Mouse (Mus musculus) kidney, postnatal 0 days (tissue): Measurements from ENCODE around the gene Cd47. TPM values are rescaled to one million over a fixed set of nuclear protein-coding genes. Genes with fewer than 3 reads are reported as not detected.

ENCODE experiments used
- ATAC-seq: fragments of 200-750 bp; cut with Nextera tagmentation; replicated peaks from 2 replicates; pipeline ENCODE4 v1.8.0; 2017; ENCODE audit warnings: low read depth, moderate number of reproducible peaks, moderate TSS enrichment, moderate library complexity; ENCODE audit not compliant: low FRiP score
- DNase-seq: peaks from one replicate; pipeline ENCODE4 v3.0.0-alpha.2; 2016; ENCODE audit warnings: low spot score
- H3K27ac ChIP-seq: fragments of 300-500 bp; sonication (generic); 2 replicates; pipeline ENCODE4 v1.5.1; 2014; ENCODE audit warnings: mild to moderate bottlenecking
- H3K27me3 ChIP-seq: fragments of 300-500 bp; sonication (generic); 2 replicates; pipeline ENCODE4 v1.6.1; 2014; ENCODE audit warnings: low read length, mixed read lengths; ENCODE audit not compliant: insufficient read depth
- H3K36me3 ChIP-seq: fragments of 300-500 bp; sonication (generic); 2 replicates; pipeline ENCODE4 v1.6.1; 2014; ENCODE audit warnings: low read length, mixed read lengths; ENCODE audit not compliant: insufficient read depth
- H3K4me1 ChIP-seq: fragments of 300-500 bp; sonication (generic); replicated peaks from 2 replicates; pipeline ENCODE4 v1.6.1; 2014; ENCODE audit warnings: antibody characterized with exemption, low read length, mixed read lengths; ENCODE audit not compliant: insufficient read depth
- H3K4me2 ChIP-seq: fragments of 300-500 bp; sonication (generic); 2 replicates; pipeline ENCODE4 v1.6.1; 2014; ENCODE audit warnings: mild to moderate bottlenecking, low read length, moderate library complexity, mixed read lengths
- H3K4me3 ChIP-seq: fragments of 300-500 bp; sonication (generic); replicated peaks from 2 replicates; pipeline ENCODE4 v1.5.1; 2014; ENCODE audit warnings: low read depth, low read length
- H3K9ac ChIP-seq: fragments of 300-500 bp; sonication (generic); 2 replicates; pipeline ENCODE4 v1.6.1; 2014; ENCODE audit warnings: low read depth, low read length
- H3K9me3 ChIP-seq: fragments of 300-500 bp; sonication (generic); replicated peaks from 2 replicates; pipeline ENCODE4 v1.6.1; 2016; ENCODE audit warnings: low read length, inconsistent platforms, mixed read lengths
- CTCF ChIP-seq: IDR thresholded peaks from 2 replicates; pipeline ENCODE4 v1.5.1; 2016; ENCODE audit warnings: antibody characterized with exemption, low read depth, mild to moderate bottlenecking, moderate library complexity
- WGBS: fragments of 180-500 bp; shearing (Covaris S2); extraction: QIAGEN DNeasy Blood & Tissue Kit; methylation state at CpG from one replicate; pipeline ENCODE4 v1.1.7; 2014; 5-methylcytosine and 5-hydroxymethylcytosine counted together
- polyA plus RNA-seq: library from polyadenylated mRNA; unstranded; fragments of >200 nt; fragmentation: Nextera tagmentation; extraction: Ambion mirVana; gene quantifications from 2 replicates; pipeline ENCODE4 v1.2.1, GENCODE M21; 2015

Cd47 gene
- polyA plus RNA-seq, 1 experiment from 2014 or later, result 95.6 TPM

DNA sequence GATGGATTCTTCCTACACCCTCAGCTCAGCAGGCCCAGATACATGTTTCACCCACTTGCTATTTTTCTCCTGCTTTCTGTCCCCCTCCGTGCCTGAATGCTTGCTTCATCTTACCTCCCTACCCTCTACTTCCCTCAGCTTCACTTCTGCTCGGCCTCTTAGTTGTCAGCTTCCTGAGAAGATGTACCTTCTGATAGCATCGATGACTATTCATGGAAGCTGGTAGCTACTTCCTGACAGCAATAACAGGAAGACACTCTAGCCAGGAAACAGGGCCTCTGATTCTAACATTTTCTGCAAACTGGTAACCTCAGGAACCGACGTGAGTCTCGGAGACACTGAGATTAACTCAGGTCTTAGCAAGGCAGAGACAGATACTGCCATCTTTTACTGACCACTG lies 1.5 kb upstream of the Cd47 start:
- 76% methylated on average over 6 of the region's 6 CpGs for WGBS
- Histone ChIP-seq H3K27ac (peak overlapping the region; percentile 3; the same call in 1 of the 2 replicates), H3K27me3 (no peaks in the 10 kb centered on the region), H3K4me2 (no peak overlapping the region), H3K9me3 (no peaks in the 10 kb centered on the region), H3K9ac (no peak overlapping the region), H3K4me1 (peaks cover 4% of the 10 kb centered on the region; the same call in 1 of the 2 replicates), H3K4me3 (no peak overlapping the region), H3K36me3 (no peaks in the 10 kb centered on the region)
- peak; percentile 28 for DNase-seq
- TF ChIP-seq CTCF, result no peak
- no peak for ATAC-seq

DNA sequence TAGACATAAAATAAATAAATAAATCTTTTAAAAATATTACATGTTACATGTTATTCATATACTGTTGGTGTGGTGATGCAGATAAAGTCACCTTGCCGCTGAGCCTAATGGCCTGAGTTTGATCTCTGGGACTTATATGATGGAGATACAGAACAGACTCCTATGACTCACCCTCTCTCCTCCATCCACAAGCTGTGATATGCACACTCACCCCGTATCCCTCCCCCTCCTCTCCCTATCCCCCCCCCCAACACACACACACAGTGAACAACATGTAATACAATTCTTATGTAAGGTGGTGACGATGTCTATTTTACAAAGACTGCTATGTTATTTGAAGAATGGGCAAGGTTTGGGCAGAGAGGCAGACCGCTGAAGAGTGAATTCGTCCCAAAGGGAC lies 663 bp downstream of the Cd47 start:
- TF ChIP-seq CTCF, result no peak
- no peak overlapping the region for H3K27ac ChIP-seq

DNA sequence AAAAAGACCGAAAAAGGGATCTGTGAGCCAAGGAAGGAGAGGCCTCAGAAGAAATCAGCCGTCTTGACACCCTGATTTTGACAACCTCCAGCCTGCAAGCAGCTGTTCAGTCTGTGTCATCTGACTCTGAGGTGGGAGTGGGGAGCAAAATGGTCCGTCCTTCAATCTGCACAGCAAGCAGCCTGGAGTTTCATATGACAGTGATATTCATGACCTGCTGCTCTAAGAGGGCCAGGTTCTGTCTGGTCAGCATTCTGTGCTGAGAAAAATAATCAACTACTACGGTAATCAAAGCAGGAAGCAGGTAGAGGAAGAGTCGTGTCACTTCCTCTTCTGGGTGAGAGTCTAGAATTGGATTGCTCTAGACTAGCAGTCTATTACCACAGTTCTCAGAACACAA lies 1.1 kb downstream of the Cd47 start:
- 33% methylated on average over 5 of the region's 5 CpGs for WGBS
- no peak overlapping the region for H3K9ac ChIP-seq
- no peaks in the 10 kb centered on the region for H3K27me3 ChIP-seq
- no peak for ATAC-seq
- TF ChIP-seq CTCF, result no peak
- H3K4me2 ChIP-seq, result no peak overlapping the region
- peak; percentile 50 for DNase-seq
- no peaks in the 10 kb centered on the region for H3K36me3 ChIP-seq
- H3K27ac ChIP-seq, result no peak overlapping the region
- no peak overlapping the region for H3K4me3 ChIP-seq
- H3K9me3 ChIP-seq, result no peaks in the 10 kb centered on the region
- peaks cover 9% of the 10 kb centered on the region for H3K4me1 ChIP-seq

More for the DNA sequence above, 663 bp downstream of the Cd47 start:
- Histone ChIP-seq H3K9ac (no peak overlapping the region), H3K4me1 (peaks cover 9% of the 10 kb centered on the region), H3K27me3 (no peaks in the 10 kb centered on the region), H3K36me3 (no peaks in the 10 kb centered on the region), H3K4me2 (no peak overlapping the region), H3K9me3 (no peaks in the 10 kb centered on the region), H3K4me3 (no peak overlapping the region)
- WGBS, result 60% methylated on average over 5 of the region's 5 CpGs
- no peak for DNase-seq
- ATAC-seq, result no peak

GRCm38 (mm10) chr16:49802993-49803392 lies 2.7 kb downstream of the Cd47 start:
- H3K9ac ChIP-seq, result no peak overlapping the region
- H3K4me1 ChIP-seq, result peaks cover 9% of the 10 kb centered on the region
- ATAC-seq (no peak), DNase-seq (no peak)
- no peak overlapping the region for H3K4me3 ChIP-seq
- no peak overlapping the region for H3K27ac ChIP-seq
- H3K4me2 ChIP-seq, result no peak overlapping the region
- TF ChIP-seq CTCF, result no peak
- no peaks in the 10 kb centered on the region for H3K9me3 ChIP-seq
- no peaks in the 10 kb centered on the region for H3K27me3 ChIP-seq
- WGBS, result 51% methylated on average over 2 of the region's 2 CpGs
- H3K36me3 ChIP-seq, result no peaks in the 10 kb centered on the region

- Histone ChIP-seq H3K9ac (no peak overlapping the region), H3K9me3 (no peaks in the 10 kb centered on the region), H3K4me1 (peaks cover 9% of the 10 kb centered on the region), H3K4me2 (peak overlapping the region; percentile 50), H3K27ac (peak overlapping the region; percentile 33; the same call in 1 of the 2 replicates), H3K36me3 (no peaks in the 10 kb centered on the region), H3K27me3 (no peaks in the 10 kb centered on the region), H3K4me3 (no peak overlapping the region; the same call in 1 of the 2 replicates)
- WGBS, result 5% methylated on average over 12 of the region's 12 CpGs
- TF ChIP-seq CTCF, result no peak
- ATAC-seq, result peak; percentile 44; the same call in 1 of the 2 replicates
- peak; percentile 70 for DNase-seq
These were observed 3.7 kb downstream of the Cd47 start for GRCm38 (mm10) chr16:49803932-49804461.

- Histone ChIP-seq H3K9me3 (no peaks in the 10 kb centered on the region), H3K4me2 (no peak overlapping the region), H3K4me1 (peaks cover 9% of the 10 kb centered on the region), H3K9ac (no peak overlapping the region), H3K27me3 (no peaks in the 10 kb centered on the region), H3K36me3 (no peaks in the 10 kb centered on the region), H3K4me3 (no peak overlapping the region), H3K27ac (no peak overlapping the region)
- ATAC-seq (no peak), DNase-seq (no peak)
- no peak for TF ChIP-seq CTCF
- 78% methylated on average over 10 of the region's 10 CpGs for WGBS
These were observed 6.6 kb downstream of the Cd47 start for GRCm38 (mm10) chr16:49806920-49807319.

- no peaks in the 10 kb centered on the region for H3K9me3 ChIP-seq
- H3K4me3 ChIP-seq, result no peak overlapping the region
- H3K36me3 ChIP-seq, result no peaks in the 10 kb centered on the region
- ATAC-seq (no peak), DNase-seq (no peak)
- H3K27ac ChIP-seq, result no peak overlapping the region
- no peaks in the 10 kb centered on the region for H3K27me3 ChIP-seq
- no peak for TF ChIP-seq CTCF
- H3K4me2 ChIP-seq, result no peak overlapping the region
- WGBS, result 68% methylated on average over 7 of the region's 7 CpGs
- no peak overlapping the region for H3K9ac ChIP-seq
- H3K4me1 ChIP-seq, result peaks cover 9% of the 10 kb centered on the region
These were observed 7.1 kb downstream of the Cd47 start for GRCm38 (mm10) chr16:49807419-49807841.
